Mouse (Mus musculus) forelimb bud, embryonic 11.5 days (tissue): ENCODE measurements around the gene Msx3.

Experiments
- DNase-seq: peaks from one replicate; pipeline ENCODE4 v3.0.0-alpha.2; 2012; ENCODE audit warnings: low read depth, low spot score

Msx3 gene

DNA sequence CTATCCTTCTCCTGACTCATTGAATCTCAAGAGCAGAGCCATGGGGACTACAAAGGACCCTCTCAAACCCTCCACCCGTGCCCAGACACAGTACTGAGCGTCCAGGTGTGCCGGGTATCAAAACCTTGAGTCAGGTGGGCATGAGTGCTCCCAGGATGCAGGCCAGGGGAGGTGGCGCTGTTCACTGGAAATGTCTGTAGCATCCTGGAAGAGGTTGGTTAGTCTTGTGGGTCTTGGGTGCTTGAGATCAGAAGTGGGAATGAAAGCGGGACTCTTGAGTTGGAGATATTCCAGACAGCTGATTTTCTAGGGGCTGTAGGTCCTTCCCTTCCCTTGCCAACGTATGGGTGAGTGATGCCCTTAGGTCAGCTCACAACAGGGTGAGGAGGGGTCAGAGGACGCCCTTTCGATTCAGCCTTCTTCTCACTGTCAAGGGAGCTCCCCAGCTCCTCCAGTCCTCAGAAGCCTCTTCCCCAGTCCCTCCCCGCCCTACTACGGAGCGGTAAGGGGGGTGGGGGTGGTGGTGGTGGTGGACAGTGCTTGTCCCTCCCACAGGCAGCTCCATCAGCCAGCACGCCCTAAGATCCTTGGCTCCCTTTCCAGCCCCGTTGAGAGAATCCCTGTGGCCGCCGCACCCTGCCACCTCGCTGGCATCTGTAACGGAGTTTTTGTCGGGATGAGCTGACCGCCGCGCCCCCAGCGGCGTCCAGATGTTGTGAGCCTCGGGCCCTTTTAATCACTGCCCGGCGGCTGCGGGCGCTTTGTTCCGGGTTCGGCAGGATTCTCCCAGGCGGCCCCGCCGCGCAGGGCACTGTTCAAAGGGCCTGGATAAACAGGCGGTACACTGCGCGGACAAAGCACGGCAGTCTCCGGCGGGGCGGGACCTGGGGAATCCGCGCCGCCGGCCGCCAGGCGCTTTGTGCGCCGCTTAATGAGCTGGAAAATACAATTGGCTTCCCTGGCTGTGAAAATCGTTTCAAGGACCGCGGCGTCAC, 8.8 kb upstream of the Msx3 start:
- DNase-seq: peak; percentile 66

DNA sequence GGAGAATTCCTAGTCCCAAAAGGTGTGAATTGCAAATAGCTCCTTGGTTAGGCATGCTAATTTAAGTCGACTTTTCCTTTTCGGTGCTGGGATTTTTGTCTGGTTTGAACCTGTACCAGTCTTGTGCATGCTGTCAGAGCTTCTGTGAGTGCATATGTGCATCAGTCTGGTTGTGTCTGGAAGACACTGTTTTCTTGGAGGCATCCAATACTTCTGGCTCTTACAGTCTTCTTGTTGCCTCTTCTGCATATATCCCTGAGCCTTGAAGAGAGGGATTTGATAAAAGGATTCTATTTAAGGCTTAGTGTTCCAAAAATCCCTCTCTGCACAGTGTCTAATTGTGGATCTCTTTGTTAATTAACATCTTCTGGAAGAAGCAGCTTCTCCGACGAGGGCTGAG, 5.2 kb upstream of the Msx3 start:
- no peak for DNase-seq

DNA sequence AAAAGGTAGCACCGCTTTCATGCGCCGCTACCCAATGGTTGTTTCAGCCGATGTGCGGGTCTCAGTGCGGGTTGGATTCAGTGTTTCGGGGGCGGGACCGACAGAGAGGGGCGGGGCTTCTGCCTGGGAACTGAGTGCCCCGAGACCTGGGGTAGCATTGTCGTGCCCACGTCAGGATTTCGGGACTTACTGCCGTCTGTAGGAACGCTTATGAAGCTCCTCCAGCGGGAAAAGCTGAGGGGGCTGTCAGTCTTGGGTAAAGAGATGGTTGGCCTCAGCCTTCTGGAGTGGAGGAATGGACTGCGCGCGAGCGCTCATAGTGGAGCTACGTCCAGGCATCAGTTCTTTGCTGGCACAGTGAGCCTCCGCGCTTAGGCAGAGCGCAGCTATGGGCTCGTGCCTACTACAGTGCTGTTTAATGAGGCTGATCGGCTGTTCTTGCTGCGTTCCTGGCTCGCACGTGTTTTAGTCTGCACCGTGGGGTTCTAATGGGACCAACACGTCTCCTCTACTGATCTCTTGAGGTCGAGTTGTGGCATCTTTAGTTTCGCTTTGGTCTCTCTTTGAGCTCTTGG, 313 bp upstream of the Msx3 start:
- peak; percentile 35 for DNase-seq

DNA sequence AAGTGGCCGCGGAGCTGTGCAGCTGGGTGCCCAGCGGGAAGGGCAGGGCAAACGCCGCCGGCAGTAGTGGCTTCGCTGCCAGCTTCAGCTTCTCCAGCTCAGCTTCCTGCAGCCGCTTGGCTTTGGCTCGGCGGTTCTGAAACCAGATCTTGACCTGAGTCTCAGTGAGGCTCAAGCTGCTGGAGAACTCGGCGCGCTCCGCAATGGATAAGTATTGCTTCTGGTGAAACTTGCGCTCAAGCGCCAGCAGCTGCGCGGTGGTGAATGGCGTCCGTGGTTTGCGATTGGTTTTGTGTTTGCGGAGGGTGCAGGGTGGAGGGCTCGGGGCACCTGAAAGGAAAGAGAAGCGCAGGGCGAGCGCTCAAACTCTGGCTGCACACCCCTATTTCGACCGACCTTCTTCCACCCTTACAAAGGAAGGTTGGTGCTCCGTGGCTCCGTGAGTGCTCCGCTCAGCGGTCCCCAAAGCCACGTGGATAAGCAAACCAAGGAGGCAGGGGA, 1.0 kb downstream of the Msx3 start:
- DNase-seq: peak; percentile 34

DNA sequence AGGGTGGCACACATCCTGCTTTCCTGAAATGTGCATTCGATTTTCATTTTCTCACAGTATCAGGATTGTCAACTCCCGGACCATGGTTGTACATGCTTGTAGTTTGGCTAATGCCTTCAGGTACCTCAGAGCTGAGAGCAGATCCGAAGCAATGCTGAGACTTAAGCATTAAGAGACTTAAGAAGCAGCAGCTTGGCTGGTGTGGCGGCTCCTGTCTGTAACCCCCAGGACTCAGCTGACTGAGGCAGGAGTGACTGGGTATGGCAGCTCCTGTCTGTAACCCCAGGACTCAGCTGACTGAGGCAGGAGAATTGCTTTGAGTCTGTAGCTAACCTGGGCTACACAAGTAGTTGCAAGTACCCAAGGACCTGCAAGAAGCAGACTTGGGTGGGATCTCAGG, 3.3 kb downstream of the Msx3 start:
- DNase-seq: no peak

DNA sequence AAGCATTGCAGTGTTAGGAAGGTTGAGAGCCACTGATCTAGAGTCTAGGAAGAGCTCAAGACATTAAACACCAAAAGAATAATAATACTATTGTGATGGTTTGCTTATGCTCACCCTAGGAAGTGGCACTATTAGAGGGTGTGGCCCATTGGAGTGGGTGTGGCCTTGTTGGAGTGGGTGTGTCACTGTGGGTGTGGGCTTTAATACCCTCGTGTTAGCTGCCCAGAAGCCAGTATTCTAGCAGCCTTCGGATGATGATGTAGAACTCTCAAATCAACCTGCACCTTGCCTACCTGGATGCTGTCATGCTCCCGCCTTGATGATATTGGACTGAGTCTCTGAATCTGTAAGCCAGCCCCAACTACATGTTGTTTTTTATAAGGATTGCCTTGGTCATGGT, 6.2 kb downstream of the Msx3 start:
- DNase-seq: no peak

DNA sequence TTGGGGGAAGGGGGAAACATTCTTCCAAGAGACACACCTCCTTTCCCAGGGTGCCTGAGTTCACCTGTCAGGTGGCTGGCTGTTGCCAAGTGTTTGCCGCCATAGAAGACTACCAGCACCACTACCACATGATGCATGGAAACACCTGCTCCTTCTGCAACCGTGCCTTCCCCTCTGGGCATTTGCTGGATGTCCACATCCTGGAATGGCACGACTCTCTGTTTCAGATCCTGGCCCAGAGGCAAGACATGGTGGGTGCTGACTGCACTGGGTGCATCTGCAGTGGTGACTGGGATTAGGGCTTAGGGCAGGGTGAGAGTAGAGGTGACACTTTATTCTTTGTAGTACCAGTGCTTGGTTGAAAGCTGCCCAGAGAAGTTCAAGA, 11.7 kb downstream of the Msx3 start:
- DNase-seq: no peak

DNA sequence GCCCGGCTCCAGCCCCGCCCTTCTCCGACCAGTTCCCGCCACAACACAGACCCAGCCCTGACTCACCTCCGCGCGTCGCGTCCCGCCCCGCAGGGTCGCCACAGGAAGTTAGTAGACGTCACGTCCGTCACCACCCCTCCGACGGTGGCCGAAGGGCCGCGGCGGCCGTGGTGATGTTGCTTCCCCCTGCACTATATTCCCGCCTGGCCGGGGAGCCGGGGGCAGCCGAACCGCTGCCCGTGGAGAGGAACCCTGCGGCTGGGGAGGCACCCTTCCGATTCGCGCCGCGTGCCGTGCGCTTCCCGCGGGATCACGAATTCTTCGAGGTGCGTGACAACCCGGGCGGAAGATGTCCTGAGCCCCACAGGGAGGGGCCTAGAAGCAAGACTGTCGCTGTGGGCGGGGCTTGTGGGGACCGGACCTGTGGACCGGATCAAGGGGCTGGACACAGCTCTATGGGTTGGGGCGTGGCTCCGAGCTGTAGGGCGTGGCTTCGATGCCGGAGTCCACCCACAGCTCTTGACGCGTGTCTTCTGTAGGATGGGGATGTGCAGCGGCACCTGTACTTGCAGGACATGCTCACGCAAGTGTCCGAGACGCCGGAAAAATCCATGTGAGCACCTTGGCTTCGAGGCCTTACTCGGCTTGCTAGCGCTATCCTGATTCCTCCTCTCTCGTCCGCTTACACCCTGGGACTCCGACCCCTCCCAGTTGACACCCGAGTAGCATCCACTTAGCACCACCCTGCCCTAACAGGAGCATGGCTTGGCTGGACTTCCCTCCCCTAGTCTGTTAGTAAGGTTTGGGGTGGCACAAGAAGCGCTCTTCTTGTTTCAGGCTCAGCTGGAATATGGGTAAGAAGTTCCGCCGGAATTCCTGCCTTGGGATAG, 12.4 kb downstream of the Msx3 start, which contains the start of the genes Zfp511 and Tubgcp2:
TSS of gene Zfp511 (plus strand) at position 111 of the 890 bp plus-strand sequence.
TSS of gene Tubgcp2 (minus strand) at position 389 of the 890 bp plus-strand sequence.
- DNase-seq: peak; percentile 93

DNA sequence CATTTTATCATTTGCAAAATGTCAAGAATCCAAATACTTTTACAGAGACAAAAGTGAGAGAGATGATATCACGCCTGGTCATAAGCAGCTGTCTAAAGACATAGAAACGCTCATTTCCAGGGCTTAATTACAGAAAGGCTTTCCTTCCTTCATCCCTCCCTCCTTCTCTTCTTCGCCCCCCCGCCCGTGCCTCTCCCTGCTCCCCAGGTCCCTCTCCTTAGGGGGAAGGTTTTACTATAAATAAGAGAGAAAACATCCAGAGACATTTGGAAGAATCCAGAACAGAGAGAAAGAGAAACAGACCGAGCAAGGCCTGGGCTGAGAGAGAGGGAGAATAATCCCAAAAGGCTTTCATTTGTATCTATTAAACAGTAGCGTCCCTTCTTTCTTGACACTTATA, 13.4 kb downstream of the Msx3 start:
- no peak for DNase-seq

DNA sequence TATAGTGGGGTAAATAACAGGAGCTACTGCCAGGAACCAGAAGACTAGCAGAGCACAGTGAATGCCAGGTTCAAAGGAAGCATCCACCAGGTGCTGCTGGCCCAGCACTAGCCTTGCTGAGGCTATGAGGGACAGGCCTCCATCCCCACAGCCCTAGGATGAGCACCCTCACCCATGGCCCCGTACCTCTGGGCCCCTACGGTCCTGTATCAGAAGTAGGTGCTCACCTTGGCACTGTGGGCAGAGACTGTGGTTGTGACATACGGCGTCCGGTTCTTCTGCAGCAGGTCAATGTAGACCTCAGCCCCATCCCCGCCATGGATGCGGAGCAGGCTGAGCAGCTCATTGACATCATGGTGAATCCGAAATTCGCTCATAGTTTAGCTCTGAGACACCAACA, 15.5 kb downstream of the Msx3 start:
- no peak for DNase-seq

DNA sequence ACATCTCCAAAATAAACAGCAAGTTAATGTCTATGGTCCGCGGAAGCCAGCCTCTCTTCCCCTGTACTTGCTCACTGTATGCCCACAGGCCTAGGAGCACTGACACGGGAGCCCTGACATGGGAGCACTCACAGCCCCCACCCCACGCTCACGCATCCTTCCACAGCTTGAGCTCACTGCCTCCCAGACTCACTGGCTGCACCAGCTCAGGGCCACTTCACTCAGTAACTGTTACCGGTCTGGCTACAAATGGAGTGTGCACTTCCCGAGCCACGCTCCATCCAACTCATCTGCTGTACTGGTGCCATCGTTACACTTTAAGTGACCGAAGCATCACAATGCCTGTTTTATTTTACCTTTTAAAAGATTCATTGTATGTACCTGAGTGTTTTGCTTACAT, 16.5 kb downstream of the Msx3 start:
- no peak for DNase-seq

DNA sequence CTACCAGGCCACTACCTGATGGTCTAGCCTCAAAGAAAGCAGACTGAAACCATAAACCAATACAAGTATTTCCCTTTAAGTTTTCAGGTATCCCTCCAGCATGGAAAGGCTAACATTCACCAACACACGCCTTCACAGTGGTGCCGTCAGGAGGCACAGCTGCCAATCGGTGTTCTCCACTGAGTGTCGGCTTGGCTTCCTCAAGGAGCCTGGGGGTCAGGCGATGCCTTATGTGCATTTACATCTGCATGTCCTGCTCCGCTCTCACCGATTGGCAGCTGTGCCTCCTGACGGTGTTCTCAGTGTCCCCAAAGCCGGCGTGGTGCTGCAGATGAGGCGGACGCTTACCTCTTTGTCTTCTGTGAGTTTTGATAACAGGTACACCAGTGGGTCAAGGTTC, 17.1 kb downstream of the Msx3 start:
- no peak for DNase-seq

DNA sequence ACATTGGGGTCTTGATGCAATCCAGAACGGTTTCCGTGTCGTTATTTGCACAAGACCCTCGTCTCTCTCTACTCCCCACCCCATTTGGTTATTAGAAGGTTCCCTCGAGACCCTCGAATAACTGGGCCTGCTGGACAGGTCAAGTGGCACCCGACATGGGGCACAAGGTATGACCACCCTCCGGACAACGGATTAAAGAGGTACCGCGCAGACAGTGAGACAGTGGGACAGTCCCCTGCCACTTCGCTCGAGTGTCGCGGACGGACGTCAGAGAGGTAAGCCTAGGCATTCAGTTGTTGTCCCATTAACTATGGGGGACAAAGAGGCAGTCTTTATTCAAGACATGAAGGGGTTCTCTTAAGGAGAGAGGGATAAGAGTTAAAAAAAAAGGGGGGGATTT, 37.6 kb downstream of the Msx3 start:
- no peak for DNase-seq

DNA sequence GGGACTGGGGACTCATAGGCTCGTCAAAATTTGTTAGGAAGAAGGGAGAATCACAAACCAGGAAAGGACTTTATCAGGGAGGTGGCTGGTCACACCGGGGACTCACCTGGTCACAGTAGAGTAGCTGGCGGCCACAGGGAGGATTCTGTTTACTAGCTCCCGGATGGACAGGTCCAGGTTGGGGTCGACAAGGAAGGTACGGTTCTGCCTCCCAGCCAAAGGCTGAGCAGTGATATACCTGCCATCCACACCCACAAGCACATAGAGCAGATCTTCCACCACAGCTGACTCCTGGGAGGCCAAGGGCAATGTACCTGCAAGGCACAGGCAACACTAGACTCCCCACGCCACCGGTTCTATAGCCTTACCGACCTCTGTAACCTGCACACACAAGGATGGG, 41.1 kb downstream of the Msx3 start:
- no peak for DNase-seq

DNA sequence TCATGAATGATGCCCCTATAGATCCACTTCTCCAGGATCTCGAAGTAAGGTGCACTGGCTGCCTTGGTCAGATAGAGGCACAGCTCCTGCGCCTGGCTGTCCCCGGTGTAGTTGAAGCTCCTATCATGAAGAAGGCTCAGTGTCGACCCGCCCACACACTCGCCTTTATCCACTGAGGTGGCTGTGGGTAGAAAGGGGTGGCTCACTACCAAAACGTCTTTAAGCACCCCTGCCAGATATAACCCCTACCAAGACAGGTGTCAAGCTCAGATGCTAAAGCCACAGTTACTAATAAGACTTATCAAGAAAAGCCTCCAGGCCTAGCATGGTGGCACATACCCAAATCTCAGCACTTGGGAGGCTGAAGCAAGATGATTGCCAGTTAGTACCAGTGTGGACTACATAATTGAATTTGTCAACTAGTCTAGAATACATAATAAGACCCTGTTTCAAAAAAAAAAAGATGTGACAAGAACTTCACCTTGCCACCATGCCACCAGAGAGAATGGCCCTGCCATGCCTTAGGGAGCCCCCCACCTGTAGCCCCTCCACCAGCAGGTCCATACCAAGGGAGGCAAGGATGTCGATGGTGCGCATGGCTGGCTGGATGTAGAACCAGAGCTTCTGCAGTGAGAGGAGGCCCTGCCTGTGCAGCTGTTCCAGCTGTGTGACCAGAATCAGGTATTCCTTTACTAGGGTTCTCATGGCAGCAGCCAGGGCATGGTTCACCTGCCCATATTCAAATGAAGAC, 41.9 kb downstream of the Msx3 start:
- DNase-seq: no peak

DNA sequence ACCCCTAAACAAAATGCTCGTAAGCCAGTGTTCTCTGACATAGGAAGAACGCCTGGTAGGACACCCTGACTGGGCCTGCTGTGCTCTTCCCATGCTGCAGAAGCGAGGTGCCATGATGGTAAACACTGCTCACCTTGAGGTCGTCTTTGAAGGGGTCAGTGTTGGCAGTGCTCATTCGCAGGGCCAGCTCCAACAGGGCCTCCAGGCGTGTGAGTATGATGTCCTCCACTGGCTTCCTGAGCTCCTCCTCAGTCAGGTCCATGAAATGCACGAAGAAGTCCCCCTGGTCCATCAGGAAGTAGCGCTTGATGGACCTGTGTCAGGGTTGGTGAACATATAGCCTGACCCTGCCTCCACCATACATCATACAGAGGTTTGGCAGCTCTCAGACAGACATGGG, 44.2 kb downstream of the Msx3 start:
- no peak for DNase-seq

DNA sequence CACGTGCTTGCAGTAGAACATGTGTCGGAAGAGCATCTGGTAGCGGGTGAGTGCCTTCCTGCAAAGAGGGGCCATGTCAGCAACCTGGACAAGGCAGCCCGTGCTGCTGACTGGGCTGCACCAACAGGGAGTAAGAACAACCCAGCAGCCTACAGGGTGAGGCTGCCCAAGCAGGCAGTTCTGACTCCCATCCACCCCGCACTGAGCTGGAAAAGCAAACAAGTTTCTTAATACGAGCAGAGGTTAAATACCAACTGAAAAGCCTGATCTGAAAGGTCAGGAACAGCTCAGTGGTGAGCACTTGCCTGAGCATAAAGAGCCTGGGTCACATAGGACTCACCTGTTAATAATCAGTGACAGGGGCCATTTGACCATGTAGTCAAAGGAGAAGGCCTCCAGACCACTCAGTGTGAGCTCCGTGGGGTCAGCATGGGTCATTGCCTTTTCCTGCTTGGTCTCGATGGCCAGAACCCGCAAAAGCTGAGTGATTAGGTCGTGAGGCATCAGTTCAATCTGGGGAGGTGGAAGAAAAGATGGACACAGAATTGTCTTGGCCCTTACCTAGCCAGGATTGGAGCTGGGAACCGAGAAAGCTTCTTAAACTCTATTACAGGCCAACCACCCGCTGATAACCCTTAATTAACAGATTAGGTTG, 47.7 kb downstream of the Msx3 start:
- no peak for DNase-seq

DNA sequence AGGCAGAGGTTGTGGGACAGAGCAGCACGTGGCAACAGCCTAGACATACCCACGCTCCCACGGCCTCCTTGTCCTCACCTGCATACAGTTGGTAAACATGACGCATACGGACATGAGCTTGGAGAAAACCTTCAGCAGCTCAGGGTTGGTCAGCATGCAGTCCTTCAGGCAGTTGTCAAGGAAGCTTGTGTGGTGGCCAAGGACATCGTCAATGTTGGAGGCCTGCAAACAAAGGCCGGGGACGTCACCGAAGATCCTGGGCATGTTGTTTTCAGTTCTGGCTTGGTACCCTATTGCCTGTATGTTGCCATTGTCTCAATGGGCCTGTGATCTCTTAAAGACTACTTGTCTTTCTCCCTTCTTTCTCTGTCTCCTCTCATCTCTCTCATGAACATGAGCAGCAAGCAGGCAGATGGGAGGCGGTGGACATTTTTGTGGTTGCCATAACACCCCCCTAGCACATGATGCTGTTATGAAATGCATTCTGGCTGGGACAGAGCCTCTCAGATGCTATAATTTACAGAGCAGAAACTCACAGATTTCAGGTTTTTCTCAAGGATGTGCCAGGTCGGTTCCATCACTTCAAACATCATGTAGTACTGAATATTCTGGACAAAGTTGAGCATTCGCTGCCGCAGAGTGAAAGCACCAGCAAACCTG, 50.1 kb downstream of the Msx3 start:
- no peak for DNase-seq
